Mouse (Mus musculus) olfactory bulb, adult 2 months (tissue): ENCODE results near the gene Dlg2.

Experiments
- CTCF ChIP-seq: fragments of 200-500 bp; IDR thresholded peaks from 2 replicates; pipeline ENCODE4 v1.5.1; 2012; ENCODE audit warnings: low read depth, mild to moderate bottlenecking, low read length, moderate library complexity; ENCODE audit not compliant: insufficient read depth
- POLR2A ChIP-seq: fragments of 200-500 bp; IDR thresholded peaks from 2 replicates; pipeline ENCODE4 v1.6.1; 2012; ENCODE audit warnings: mild to moderate bottlenecking, low read depth, low read length, moderate library complexity; ENCODE audit not compliant: insufficient read depth

DNA sequence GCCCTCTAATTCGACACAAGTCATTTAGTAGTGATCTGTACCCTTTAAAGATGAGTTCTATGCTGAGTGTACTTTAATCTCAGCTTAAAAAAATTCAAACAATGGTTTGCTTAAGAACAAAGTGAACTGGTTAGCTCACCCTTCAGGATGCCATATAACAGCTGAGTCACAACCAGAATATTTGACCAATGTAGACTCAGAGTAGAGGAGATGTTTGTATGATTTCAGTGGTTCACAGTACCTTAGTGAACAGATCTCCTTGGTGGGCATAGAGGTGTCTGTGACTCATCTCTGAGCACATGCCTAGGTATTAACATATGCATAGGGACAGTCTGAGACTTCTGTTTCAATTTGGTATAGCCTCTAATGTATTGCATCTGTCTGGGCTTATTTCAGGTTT lies 2002.7 kb downstream of the Dlg2 start:
- TF ChIP-seq CTCF, result no peak
- TF ChIP-seq POLR2A, result no peak
